Mouse (Mus musculus) spleen, adult 2 months (tissue): ENCODE data around the gene Pth2.

Experiments
- CTCF ChIP-seq: fragments of 200-500 bp; IDR thresholded peaks from 2 replicates; pipeline ENCODE4 v1.5.1; 2011; ENCODE audit warnings: mild to moderate bottlenecking, inconsistent platforms; ENCODE audit not compliant: insufficient read depth, insufficient read length, insufficient replicate concordance; ENCODE audit errors: extremely low read depth
- POLR2A ChIP-seq: fragments of 200-500 bp; IDR thresholded peaks from 2 replicates; pipeline ENCODE4 v1.6.1; 2011; ENCODE audit warnings: low read depth, low read length, inconsistent platforms

GRCm38 (mm10) chr7:45193406-45193805 is 12.6 kb downstream of the Pth2 start:
- TF ChIP-seq POLR2A (no peak), CTCF (no peak)
